Mouse (Mus musculus) adrenal gland, adult 18-20 months (tissue): ENCODE measurements around the gene Sprtn. TPM values are rescaled to one million over a fixed set of nuclear protein-coding genes. Genes with fewer than 3 reads are reported as not detected.

Source experiments
- DNase-seq, 2 experiments: peaks; one replicate each; pipeline ENCODE4 v3.0.0; 2021 to 2022; ENCODE audit warnings: low spot score in 2 of 2
- total RNA-seq, 2 experiments: library from RNA; stranded (reverse); gene quantifications; 1 replicate in 1 of 2; 2 replicates in 1 of 2; pipeline ENCODE4 v1.2.3; 2021

The Sprtn gene
- total RNA-seq, 2 experiments from 2014 or later: 18.9 to 19.3 TPM

DNA sequence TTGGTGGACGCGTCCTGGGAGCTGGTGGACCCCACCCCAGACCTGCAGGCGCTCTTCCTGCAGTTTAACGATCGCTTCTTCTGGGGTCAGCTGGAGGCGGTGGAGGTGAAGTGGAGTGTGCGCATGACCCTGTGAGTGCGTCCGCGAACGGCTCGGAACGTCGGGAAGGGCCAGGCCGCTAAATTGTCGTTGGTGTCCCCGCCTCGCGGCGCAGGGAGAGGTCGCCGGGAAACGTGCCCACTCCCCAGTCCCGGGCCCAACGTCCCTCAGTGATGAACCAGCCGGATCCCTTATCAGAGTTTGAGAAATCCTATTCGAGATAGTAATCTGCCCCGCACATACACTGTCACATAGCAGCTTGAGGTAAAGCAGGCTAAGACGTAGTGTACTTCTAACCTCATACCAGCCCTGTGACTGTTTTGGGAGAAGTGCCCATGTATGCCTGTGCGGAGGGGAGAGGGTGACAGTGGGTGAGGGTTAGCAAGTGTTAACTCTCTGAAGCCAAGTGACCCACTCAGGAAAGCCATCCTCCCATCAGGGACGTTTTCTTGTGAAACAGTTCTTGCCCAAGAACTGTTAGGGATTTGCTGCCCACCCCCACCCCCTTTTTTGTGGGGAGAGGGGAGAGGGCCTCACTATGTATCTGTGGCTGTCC lies 692 bp downstream of the Sprtn start:
- DNase-seq: peak in 1 of 2 experiments; percentile 33

DNA sequence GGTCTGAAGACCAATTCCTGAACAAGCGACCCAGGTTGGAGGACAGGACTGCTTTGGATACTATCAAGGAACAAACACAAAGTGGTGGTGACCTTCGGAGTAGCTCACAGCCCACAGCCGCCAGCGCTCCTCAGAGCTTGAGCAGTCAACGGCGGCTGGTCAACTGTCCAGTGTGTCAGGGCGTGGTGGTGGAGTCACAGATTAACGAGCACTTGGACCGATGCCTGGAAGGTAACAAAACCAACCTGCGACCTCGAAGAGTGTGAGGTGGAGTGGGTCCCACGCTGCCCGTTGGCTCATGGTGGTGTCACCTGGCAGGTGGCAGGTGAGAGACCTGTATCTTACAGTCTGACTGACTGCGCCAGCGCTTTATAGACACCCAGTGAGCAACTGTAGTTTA lies 5.5 kb downstream of the Sprtn start:
- no peak for DNase-seq

DNA sequence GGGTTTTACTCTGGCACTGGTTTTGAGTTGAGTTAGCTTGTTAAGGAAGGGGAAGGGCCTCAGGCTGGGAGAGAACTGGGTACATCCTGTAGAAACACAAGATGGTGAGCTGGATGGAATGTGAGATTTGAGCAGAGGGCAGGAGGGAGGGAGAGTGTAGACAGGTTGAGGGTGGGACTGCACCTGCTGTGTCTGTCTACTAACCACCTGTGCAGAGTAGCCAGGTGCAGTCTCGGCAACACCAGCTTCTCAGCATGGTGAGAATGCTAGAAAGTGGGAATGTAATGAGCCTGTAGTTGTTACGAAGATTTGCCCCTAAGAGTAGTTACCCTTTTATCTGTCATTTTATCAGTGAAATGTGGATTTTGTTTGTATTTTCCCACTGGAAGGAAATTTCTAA lies 7.8 kb downstream of the Sprtn start:
- no peak for DNase-seq

DNA sequence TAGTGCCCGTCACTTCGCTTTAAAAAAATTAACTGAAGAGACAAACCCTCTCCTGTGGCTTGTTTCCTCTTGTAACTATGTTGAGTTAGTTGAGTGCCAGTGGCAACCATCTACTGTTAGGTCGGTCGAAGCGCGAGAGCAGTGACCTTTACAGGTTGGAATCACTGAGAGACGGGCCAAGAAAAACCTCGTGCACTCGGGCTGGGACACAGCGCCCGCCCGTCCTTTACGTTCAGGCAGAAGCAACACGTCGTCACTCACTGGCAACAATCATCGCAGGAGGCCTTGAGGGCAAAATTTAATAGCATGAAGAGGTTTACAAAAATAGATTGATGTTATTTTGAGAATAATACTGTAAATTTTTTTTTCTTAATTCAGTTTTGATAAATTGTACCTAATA lies 12.2 kb downstream of the Sprtn start:
- DNase-seq: no peak

DNA sequence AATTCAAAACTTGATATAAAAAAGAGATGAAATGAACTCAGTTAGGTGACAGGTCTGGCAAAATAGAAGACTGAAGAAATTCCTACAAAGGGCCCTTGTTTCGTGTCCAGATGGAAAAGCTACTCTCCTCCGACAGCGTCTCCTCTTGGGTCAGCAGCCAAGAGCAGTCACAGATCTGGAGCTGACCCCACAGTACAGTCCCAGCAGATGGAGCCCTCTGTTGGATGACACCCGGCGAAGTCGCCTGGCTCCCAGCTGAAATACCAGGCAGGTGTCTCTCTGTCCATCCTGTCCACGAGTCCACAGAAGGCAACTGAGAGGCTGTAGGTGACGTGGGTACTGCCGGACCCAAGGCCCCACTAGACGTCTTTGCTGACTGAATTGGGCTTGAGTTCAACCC lies 12.7 kb downstream of the Sprtn start:
- no peak for DNase-seq

DNA sequence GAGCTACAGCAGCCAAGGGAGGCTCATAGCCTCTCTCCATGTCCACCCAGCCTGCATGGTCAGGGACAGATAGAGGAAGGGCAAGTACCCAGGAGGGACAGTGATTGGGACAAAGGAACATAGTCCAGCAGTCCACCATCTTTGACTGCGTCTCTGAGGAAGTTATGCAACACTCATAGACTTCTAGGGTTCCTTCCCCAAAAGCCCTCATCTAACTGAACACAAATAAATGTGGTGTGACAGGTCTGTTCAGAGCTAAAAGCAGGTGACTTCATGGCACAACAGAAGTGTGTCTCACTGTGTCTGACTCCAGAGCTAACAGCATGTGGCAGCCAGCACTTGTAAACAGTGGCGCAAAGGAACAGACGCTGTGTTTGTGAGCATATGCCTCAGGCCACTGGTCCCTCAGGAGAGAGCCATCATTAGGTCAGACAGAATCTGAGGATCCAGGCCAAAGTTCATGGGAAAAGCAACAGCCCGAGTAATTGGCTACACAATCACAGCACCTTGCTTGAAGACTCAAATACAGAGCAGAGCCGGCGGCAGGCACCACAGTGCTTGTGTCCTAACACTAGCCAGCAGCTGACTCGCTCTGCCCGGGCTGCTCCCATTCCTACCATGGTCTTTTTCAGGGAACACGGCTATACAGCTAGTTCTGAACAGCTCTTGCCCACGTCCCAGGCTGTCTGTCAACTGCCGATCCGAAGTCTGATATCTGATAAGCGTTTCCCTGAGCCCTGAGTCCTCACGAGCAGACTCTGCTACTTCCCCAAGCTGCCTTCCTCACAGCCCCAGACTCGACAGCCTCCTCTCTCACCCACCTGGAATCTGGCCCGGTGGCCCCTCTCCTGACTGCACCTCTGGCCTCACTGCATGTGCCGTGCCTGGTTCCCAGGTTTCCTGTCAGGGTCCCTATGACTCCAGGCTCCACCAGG lies 14.5 kb downstream of the Sprtn start:
- DNase-seq: no peak

DNA sequence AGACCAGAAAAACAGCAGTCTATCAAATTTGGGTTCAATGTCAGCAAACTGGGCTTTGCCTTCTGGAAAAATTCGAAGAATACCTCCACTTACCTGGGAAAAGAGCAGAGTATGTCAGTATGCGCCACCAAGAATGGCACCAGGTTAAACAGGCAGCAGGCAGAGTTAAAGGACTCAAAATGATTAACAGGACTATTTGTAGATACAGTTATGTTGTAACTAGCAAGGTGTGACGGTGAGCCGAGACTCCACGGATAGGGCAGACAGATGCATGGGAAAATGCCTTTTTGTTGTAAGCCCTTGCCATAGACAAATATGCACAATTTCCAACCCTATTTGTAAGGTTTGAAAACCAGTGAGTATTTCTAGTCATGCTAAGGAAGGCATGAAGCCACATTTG lies 16.4 kb downstream of the Sprtn start:
- no peak for DNase-seq

DNA sequence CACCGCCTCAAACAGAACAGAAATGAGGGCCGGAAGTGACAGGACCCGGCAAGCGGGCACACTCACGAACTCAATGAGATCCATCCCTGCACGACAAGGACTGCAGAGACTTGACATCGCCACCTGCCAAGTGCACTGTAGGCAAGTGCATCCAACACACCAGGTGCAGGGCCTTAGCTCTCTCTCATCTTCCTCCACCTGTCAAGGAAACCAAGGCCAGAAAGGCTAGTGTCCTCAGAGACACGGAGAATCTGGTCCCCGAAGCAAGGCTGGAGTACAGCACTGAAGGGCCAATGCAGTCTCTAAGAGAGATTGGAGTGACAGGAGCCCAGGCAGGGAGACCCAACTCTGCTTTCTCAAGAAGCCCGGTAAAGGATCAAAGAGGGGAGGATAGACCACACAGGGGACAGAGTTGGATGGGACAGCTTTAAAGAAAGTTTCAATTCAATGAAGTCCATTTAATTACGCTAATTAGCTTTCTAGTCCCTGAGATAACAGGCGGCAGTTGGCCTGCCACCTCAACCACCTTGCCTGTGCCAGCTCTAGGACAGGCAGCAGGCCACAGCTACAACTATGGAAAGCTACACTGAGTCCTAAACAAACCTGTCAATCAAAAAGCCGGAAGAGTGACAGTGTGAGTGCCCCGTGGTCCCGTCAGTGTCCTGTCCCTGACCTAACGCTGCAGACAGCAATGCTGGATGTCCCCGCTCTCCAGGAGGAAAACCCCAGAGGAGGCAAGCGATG lies 20.2 kb downstream of the Sprtn start:
- DNase-seq: no peak

DNA sequence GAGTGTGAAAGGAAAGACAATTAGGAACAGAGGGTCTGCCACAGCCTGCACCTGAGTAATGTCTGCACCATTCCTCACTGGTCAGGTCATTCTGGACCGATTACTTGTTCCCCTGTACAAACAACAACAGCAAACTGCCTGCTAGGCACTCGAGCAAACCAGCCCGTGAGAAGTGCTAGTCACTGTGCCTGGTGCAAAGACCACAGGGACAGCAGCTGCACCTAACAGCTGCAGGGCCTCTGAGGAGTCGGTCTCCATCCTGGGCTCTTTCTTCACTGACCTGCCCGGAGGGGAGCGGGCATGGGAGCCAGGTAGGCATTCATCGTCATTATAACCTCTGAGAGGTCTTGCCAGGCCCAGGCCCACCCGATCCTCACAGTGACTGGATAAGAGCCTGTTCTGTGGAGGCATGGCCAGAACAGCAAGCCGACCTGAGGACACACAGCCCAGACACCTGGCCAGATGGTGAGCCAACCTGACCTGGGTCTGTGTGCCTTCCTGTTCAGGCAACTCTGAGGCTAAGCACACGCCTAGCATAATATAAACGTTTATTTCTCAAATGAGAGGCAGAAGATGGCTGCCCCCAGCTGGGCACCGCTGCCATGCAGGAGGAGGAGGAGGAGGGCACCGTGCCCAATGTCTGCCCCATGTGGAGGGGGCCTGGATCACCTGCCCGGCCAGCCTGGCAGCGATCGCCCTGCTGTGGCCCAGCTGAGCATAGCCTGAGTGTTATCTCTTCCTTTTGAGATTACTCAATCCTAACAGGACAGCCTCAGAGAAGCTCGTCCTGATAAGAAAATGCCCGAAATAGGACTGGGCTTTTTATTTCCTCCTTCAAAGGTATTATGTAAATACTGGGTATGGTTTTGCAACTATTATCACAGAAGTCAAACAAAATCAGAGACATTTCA lies 23.9 kb downstream of the Sprtn start:
- DNase-seq: no peak

DNA sequence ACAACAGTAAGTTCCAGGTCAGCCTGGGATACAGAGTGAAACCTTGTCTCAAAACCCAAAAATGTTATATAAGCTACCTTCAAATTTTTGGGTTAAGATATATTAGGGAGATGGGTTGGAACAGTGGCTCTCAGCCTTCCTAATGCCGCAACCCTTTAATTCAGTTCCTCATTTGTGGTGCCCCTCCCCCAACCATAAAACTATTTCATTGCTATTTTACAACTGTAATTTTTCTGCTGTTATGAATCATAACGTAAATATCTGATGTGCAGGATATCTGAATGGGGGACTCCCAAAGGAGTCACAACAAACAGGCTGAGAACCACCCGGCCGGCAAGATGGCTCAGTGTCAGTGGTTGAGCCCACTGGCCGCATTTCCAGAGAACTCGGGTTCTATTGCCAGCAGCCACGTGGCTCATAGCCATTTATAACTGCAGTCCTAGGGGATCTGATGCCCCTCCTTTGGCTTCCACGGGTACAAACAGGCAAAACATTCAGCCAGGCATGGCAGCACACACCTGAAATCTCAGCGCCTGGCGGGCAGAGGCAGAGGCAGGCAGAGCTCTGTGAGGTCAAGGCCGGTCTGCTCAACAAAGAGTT lies 24.9 kb downstream of the Sprtn start:
- DNase-seq: no peak

DNA sequence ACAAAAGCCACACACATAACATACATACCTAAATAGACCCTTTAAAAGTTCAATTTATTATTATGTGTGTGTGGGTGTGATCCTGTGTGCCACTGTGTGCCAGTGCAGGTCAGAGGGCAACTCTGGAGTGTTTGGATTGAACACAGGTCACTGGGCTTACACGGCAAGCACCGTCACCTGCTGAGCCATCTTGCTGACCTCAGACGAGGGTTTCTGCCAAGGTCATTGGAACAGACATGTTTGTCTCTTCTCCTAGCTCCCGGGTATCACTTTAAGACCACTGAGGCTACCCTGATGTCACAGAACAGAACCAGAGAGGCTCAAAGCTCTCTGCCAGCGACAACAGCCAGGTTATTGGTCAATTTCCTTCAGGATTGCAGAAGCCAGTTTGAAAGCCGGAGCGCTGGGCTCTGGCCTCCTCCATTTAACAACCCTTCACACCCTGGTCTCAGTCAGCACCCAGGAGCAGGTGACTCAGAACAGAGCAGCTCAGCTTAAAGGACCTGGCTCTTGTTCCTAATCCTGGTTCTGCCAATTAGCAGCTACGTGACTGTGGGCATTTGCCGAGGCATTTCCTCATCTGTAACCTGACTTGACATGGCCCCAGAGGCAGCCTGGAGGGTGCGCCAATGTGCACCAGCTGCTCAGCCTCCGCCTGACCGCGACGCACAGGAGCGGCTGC lies 26.4 kb downstream of the Sprtn start:
- DNase-seq: no peak

DNA sequence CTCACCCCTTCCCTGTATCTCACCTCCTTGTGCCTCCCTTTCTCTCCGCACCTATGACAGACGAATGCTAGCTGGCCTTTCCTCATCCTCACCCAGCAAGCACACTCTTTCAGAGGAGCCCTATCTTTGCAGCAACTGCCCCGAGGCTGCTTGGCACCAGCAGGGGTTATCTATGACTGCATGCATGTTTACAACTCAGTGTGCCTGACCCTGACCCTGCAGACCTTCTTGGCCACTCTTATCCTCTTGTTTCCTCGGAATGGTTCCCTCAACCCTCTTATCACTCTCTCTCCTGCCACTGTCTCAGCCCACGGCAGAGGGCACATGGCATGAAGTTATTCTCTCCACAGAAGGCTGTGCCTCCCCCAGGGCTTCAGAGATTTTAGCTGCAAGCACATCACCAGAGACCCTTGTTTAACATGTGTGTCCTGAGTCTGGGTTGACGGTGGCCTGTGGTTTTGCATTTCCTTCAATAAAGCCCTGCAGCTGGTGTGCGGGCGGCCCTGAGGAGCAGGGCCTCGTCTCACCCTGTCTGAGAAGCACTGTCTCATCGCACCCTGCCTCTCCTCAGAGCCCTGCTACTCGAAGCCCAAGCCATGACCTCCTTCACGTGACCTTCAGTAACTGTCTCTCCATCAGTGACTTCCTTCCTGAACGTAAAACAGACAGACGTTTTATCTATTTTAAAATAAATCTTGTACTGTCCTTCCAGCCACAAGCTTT lies 28.0 kb downstream of the Sprtn start:
- DNase-seq: no peak

DNA sequence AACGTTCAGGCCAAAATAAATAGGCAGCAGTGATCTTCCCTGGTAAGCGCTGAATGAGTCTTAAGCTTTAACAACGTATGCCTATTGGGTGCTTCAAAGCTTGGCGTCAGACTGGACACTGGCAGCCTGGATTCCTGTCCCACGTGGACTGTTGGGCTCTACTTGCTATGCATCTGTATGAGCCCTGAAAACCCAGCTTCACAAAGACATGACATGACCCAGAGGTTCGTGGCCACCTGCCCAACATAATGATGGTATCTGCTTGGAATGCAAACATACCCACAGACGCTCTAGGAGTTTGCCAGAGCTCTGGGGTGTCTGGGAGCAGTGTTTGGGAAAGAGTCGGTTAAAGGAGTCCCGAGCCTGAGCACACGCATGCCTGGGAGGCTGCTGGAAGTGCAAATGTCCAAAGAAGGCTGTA lies 28.7 kb downstream of the Sprtn start:
- no peak for DNase-seq

DNA sequence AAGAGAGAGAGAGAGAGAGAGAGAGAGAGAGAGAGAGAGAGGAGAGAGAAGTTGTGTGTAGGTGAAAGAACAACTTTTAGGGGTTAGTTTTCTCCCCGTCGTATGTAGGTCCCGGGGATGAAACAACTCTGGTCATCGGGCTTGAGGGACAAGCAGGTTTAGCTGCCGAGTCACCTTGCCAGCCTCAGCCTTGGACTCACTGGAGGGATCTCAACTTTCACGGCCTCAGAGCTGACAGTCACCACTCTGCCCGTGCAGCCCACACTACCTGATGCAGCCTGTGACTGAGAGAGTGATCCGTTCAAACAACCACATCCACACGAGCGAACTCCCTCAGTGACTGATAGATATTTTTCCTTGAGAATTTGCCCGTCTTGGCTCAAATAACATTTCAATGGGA lies 31.3 kb downstream of the Sprtn start:
- no peak for DNase-seq

DNA sequence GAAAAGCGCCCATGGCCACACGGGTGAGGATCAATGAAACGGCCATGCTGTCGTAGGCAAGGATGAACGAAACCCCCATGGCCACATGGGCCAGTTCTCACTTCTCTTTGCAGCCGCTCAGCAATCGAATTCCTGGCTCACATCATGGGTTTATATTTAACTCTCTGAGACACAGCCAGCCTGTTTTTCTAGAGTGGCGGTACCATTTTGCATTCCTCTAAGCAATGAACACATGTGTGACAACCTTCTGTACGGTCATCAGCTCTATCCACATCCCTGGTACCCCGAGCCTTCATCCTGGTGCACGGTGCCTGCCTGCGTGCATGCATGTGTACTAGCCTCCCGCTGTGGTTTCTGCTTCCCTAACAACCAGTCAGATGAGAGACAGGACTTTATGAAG lies 32.4 kb downstream of the Sprtn start:
- DNase-seq: no peak

DNA sequence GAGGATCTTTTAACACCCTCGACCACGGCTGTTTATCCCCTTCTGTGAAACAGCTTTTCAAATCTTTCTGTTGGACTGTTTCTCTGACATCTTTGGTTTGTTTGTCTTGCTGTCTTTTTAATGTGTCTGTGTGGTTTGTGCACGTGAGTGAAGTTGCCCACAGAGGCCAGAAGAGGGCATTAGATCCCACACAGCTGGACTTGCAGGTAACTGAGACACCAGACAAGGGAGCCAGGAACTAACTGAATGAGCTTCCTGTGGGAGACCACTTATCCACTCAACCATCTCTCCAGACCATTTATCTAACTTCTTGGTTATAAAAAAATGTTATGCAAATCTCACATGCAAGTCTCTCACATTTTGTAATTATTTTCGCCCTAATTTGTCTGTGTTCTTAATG lies 33.0 kb downstream of the Sprtn start:
- no peak for DNase-seq

DNA sequence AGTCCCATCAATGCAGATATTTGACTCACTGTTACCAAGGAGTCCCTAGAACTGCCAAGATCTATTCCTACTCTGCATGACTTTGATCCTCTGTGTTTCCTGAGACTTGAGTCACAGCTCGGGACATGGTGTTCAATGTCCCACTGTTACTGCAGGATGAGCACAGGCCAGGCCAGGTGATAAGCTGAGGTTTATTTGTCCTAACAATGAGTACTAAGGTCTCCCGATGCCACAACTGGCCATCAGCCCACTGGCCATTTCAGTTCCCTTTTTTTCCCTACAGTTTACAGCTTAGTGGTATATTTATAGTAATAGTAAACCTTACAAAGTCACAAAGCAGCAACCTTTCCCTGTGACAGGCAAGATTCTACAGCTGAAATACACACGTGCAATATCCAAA lies 34.7 kb downstream of the Sprtn start:
- DNase-seq: no peak

DNA sequence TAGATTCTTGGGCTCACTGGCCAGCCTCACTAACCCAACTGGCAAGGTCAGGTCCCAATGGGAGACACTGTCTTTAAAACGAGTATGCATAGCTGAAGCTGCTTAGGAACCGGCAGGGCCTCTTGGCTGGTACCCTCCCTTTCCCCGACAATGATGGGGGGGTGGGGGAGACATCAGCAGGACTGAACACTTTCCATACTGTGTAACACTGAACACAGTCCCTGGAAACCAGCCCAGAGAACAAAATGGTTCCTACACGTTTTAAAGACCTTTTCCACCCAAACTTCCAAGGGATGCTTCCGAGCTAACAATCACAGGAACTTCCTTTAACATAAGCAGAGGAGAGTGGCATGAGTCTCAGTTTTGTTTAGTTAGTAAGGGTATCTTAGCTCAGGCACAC lies 37.4 kb downstream of the Sprtn start:
- no peak for DNase-seq

DNA sequence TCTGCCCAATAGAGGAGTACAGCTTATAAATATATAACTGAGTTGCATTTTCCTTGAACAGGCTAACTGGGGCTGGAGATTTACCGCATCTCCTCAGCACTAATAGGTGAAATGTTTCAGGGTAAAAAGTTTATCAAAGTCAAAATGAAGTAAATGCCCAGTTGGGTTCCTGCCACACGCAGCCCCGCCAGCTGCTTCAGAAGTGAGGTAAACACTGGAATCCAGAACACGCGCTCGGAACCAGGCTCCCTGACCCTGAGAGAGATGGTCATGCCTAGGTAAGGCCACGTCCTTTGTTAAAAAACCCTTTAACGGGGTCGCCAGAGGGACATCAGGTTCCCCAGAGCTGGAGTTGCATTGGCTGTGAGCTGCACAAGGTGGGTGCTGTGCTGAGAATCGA lies 39.0 kb downstream of the Sprtn start:
- no peak for DNase-seq
